Mouse (Mus musculus) heart, postnatal 0 days (tissue): ENCODE measurements around the gene Lpar5.

ENCODE experiments used
- CTCF ChIP-seq: IDR thresholded peaks from 2 replicates; pipeline ENCODE4 v1.5.1; 2016; ENCODE audit warnings: antibody characterized with exemption, control low read depth, low read depth
- EP300 ChIP-seq: IDR thresholded peaks from 2 replicates; pipeline ENCODE4 v1.6.1; 2016; ENCODE audit warnings: antibody characterized with exemption, low read depth

DNA sequence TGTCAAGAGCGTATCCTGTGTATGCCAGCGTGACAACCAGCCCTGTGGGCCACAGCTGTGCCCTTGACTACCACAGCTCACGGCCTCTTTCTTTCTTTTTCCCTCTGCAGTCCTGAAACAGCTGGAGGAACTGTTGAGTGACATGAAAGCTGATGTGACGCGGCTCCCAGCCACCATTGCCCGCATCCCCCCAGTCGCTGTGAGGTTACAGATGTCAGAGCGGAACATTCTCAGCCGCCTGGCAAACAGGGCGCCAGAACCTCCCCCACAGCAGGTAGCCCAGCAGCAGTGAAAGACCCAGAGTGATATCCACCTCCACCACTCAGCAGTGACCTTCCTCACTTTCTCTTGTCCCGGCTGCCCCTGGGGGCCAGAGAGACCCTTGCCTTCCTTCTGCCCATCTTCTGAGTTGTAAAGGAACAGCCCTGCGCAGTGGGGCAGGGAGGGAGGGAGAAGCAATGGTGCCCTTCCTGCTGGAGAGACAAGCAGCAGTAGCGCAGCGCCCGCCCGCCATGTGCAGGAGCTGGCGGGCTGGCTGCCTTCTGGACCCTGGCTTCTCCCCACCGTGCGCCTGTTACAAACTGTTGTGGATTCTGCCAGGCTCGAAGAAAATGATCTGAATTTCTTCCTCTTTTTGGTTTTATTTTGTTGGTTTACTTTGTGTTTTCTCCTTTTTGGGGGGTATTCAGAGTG is 62.1 kb downstream of the Lpar5 start:
- TF ChIP-seq CTCF, result no peak
- no peak for TF ChIP-seq EP300
